Comparison of ENCODE assay signal across 30 mouse cellular contexts in the genomic region with DNA sequence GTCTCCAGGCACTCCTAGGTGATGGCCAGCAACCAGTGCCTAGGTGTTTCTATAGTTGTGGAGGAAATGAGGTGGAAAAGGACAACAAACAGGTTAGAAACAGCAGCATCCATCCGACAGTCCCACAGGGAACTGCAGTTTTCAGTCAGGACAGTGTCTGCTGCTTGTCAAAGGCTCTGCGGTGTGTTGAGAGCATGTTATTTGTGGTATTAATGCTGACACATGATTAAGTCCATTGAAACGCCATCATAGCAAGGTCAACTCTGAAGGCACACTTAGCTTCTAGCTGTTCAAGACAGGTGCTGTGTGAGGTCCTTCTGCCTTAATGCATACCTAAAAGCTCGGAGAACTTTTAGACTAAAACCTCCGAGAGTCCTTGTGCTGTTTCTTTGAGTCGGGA.
"Had no signal": no experiment of that assay in that cellular context is flagged by ENCODE, and none has a peak within 500 bp of the region (broad histone marks: within the 10 kb centered on the region; RNA-seq: fewer than 3 reads in every experiment).

No protein-coding gene starts in this region.

- H3K4me3 ChIP-seq: limb, embryonic 10.5 days; limb, embryonic 12.5 days; limb, embryonic 13.5 days; limb, embryonic 15.5 days; liver, embryonic 12.5 days; liver, embryonic 13.5 days; liver, embryonic 15.5 days; lung, embryonic 15.5 days; megakaryocyte, embryonic 14.5 days; midbrain, embryonic 12.5 days; midbrain, embryonic 13.5 days; midbrain, embryonic 15.5 days; myocyte; neural tube, embryonic 12.5 days; neural tube, embryonic 13.5 days had no signal

- H3K27ac ChIP-seq: limb, embryonic 10.5 days; limb, embryonic 12.5 days; limb, embryonic 13.5 days; limb, embryonic 15.5 days; liver, embryonic 12.5 days; liver, embryonic 13.5 days; liver, embryonic 14.5 days; liver, embryonic 15.5 days; lung, embryonic 15.5 days; macrophage; midbrain, embryonic 12.5 days; midbrain, embryonic 13.5 days; midbrain, embryonic 15.5 days; neural tube, embryonic 12.5 days; neural tube, embryonic 13.5 days had no signal

- H3K27me3 ChIP-seq: limb, embryonic 12.5 days; limb, embryonic 13.5 days; limb, embryonic 15.5 days; liver, embryonic 12.5 days; liver, embryonic 13.5 days; liver, embryonic 15.5 days; lung, embryonic 15.5 days; megakaryocyte, embryonic 14.5 days; midbrain, embryonic 12.5 days; midbrain, embryonic 13.5 days; midbrain, embryonic 15.5 days; neural tube, embryonic 12.5 days; neural tube, embryonic 13.5 days had no signal

- ATAC-seq: liver, embryonic 12.5 days; liver, postnatal 0 days; lung, postnatal 0 days; midbrain, embryonic 13.5 days; midbrain, embryonic 15.5 days; midbrain, embryonic 16.5 days had no signal

- H3K4me1 ChIP-seq: limb, embryonic 10.5 days; limb, embryonic 12.5 days; limb, embryonic 13.5 days; limb, embryonic 15.5 days; liver, embryonic 12.5 days; liver, embryonic 13.5 days; liver, embryonic 15.5 days; lung, embryonic 15.5 days; midbrain, embryonic 15.5 days; neural tube, embryonic 12.5 days; neural tube, embryonic 13.5 days had no signal

- DNase-seq: left cerebral cortex, postnatal 4 days; liver; liver, embryonic 13.5 days; liver, postnatal 0 days; lung, adult 18-20 months; lung, adult 2 months; lung, embryonic 14.5 days; lung, postnatal 10 days; lung, postnatal 14 days; lung, postnatal 36 days; midbrain, embryonic 14.5 days had no signal

- H3K4me2 ChIP-seq: limb, embryonic 12.5 days; limb, embryonic 13.5 days; limb, embryonic 15.5 days; liver, embryonic 11.5 days; liver, embryonic 12.5 days; liver, embryonic 13.5 days; liver, embryonic 15.5 days; lung, embryonic 14.5 days; lung, embryonic 15.5 days; midbrain, embryonic 12.5 days; midbrain, embryonic 13.5 days; midbrain, embryonic 15.5 days; neural tube, embryonic 12.5 days; neural tube, embryonic 13.5 days had no signal

- H3K9me3 ChIP-seq: limb, embryonic 10.5 days; limb, embryonic 12.5 days; limb, embryonic 13.5 days; limb, embryonic 15.5 days; liver, embryonic 12.5 days; liver, embryonic 13.5 days; liver, embryonic 15.5 days; lung, embryonic 15.5 days; midbrain, embryonic 12.5 days; midbrain, embryonic 13.5 days; midbrain, embryonic 15.5 days; neural tube, embryonic 12.5 days had no signal

- H3K36me3 ChIP-seq: limb, embryonic 10.5 days; limb, embryonic 12.5 days; limb, embryonic 13.5 days; limb, embryonic 15.5 days; liver, embryonic 12.5 days; liver, embryonic 13.5 days; liver, embryonic 15.5 days; lung, embryonic 15.5 days; midbrain, embryonic 12.5 days; midbrain, embryonic 13.5 days; midbrain, embryonic 15.5 days; neural tube, embryonic 12.5 days; neural tube, embryonic 13.5 days had no signal

- H3K9ac ChIP-seq: limb, embryonic 12.5 days; limb, embryonic 13.5 days; limb, embryonic 15.5 days; liver, embryonic 12.5 days; liver, embryonic 13.5 days; liver, embryonic 14.5 days; liver, embryonic 15.5 days; liver, postnatal 0 days; lung, embryonic 14.5 days; lung, embryonic 15.5 days; midbrain, embryonic 12.5 days; midbrain, embryonic 13.5 days; midbrain, embryonic 15.5 days; neural tube, embryonic 12.5 days; neural tube, embryonic 13.5 days had no signal
